Mouse (Mus musculus) ES-Bruce4 (cell line): Measurements from ENCODE around the gene BC005537. TPM values are rescaled to one million over a fixed set of nuclear protein-coding genes. Genes with fewer than 3 reads are reported as not detected.

Source experiments
- H3K27ac ChIP-seq: 2 replicates; pipeline ENCODE4 v1.5.1; 2012; ENCODE audit warnings: low read length, inconsistent platforms; ENCODE audit not compliant: insufficient read depth
- H3K27me3 ChIP-seq: 2 replicates; pipeline ENCODE4 v1.6.1; 2012; ENCODE audit warnings: mild to moderate bottlenecking, low read length, inconsistent platforms; ENCODE audit not compliant: control insufficient read depth, poor library complexity, insufficient read depth, severe bottlenecking
- H3K36me3 ChIP-seq: 2 replicates; pipeline ENCODE4 v1.6.1; 2012; ENCODE audit warnings: inconsistent platforms, mild to moderate bottlenecking, low read length, moderate library complexity; ENCODE audit not compliant: control insufficient read depth, poor library complexity, insufficient read depth, severe bottlenecking
- H3K4me1 ChIP-seq: one replicate; pipeline ENCODE4 v1.8.1; 2011; ENCODE audit warnings: low read length; ENCODE audit not compliant: control insufficient read depth, insufficient read depth
- H3K4me3 ChIP-seq: 2 replicates; pipeline ENCODE4 v1.5.1; 2011; ENCODE audit warnings: low read depth, mild to moderate bottlenecking, low read length
- H3K9ac ChIP-seq: 2 replicates; pipeline ENCODE4 v1.6.1; 2012; ENCODE audit warnings: low read depth, mild to moderate bottlenecking, inconsistent platforms; ENCODE audit not compliant: poor library complexity, severe bottlenecking
- H3K9me3 ChIP-seq: replicated peaks from 2 replicates; pipeline ENCODE4 v1.6.1; 2012; ENCODE audit warnings: mild to moderate bottlenecking, low read length, inconsistent platforms; ENCODE audit not compliant: control insufficient read depth, poor library complexity, insufficient read depth, severe bottlenecking
- CTCF ChIP-seq: IDR thresholded peaks from one replicate; pipeline ENCODE4 v1.8.1; 2011; ENCODE audit warnings: low read depth, low read length
- EP300 ChIP-seq: IDR thresholded peaks from 2 replicates; pipeline ENCODE4 v1.6.1; 2011; ENCODE audit warnings: low read depth, low read length; ENCODE audit not compliant: insufficient read depth
- POLR2A ChIP-seq: IDR thresholded peaks from one replicate; pipeline ENCODE4 v1.8.1; 2011; ENCODE audit warnings: low read length; ENCODE audit not compliant: insufficient read depth
- polyA plus RNA-seq: library from polyadenylated mRNA; stranded (reverse); fragments of >200 nt; gene quantifications from 2 replicates; pipeline ENCODE4 v1.2.4, GENCODE M21; 2011; ENCODE audit warnings: low read depth; ENCODE audit not compliant: missing spikeins, insufficient read depth, insufficient read length

BC005537 gene
- polyA plus RNA-seq, 1 experiment: 92.7 TPM

DNA sequence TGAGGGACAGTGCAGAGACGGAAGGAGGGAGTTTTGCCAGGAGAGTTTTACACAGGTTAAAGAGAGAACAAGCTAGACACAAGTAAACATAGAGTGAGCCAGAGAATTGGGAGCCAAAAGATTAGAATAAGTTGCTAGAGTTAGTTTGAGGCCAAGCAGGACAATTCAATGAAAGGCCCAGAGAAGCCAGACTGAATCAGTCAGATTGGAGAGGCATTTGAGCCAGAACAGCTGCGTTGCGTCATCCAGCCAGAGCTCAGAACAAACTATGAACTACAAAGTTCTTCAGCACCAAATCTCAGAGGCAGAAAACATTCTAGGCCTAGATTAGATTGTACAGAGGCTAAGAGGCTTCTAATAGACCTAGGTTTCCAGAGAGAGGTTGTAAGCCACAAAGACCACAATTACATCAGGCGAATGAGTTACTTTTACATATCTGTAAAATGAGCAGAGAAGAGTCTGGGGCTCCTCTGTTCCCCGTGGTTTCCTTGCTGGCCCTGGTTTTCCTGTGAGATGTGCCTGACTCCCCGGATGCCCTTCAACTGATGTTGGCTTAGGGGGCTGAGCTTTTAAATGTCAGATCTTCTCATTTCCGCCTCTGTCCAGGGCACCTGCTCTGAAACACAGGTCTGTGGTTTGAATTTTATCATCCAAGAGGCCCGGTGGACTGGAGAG, 22.6 kb upstream of the BC005537 start:
- Histone ChIP-seq H3K9me3 (no peaks in the 10 kb centered on the region), H3K36me3 (no peaks in the 10 kb centered on the region), H3K4me1 (no peaks in the 10 kb centered on the region), H3K27ac (no peak overlapping the region), H3K9ac (no peak overlapping the region), H3K4me3 (no peak overlapping the region), H3K27me3 (no peaks in the 10 kb centered on the region)
- TF ChIP-seq CTCF (no peak), POLR2A (no peak), EP300 (no peak)

- no peak overlapping the region for H3K27ac ChIP-seq
- H3K27me3 ChIP-seq: no peaks in the 10 kb centered on the region
- TF ChIP-seq CTCF: no peak
- no peak for TF ChIP-seq POLR2A
- no peaks in the 10 kb centered on the region for H3K4me1 ChIP-seq
- H3K4me3 ChIP-seq: no peak overlapping the region
- H3K9me3 ChIP-seq: no peaks in the 10 kb centered on the region; the same call in 1 of the 2 replicates
- no peak overlapping the region for H3K9ac ChIP-seq
- H3K36me3 ChIP-seq: no peaks in the 10 kb centered on the region
These were observed 19.5 kb upstream of the BC005537 start for GRCm38 (mm10) chr13:24781916-24782315.

- no peak overlapping the region for H3K4me3 ChIP-seq
- H3K27ac ChIP-seq: no peak overlapping the region
- no peaks in the 10 kb centered on the region; the same call in 1 of the 2 replicates for H3K9me3 ChIP-seq
- TF ChIP-seq EP300: no peak
- TF ChIP-seq POLR2A: no peak
- no peak for TF ChIP-seq CTCF
- no peaks in the 10 kb centered on the region for H3K4me1 ChIP-seq
- H3K36me3 ChIP-seq: no peaks in the 10 kb centered on the region
- no peaks in the 10 kb centered on the region for H3K27me3 ChIP-seq
- H3K9ac ChIP-seq: no peak overlapping the region
These were observed 15.4 kb upstream of the BC005537 start for GRCm38 (mm10) chr13:24786014-24786490.

DNA sequence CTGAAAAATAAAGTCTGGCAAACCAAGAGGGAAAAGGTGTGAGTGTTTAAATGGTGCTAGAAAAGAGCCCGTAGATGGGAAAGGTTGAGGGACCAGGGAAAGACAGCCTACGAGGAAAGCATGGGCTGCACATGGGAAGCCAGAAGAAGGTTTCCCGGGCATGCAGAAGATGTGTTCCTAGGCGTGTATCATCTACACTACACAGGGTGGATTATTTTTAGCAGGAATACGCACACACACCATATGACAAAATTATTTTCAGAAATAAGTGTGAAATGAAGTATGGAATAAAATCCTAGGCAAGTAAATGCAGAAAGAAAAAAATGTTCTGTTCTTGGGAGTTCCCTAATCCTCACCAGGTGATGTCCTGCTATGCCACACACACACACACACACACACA, 14.0 kb upstream of the BC005537 start:
- Histone ChIP-seq H3K9me3 (no peaks in the 10 kb centered on the region; the same call in 1 of the 2 replicates), H3K27ac (no peak overlapping the region), H3K4me1 (no peaks in the 10 kb centered on the region), H3K36me3 (no peaks in the 10 kb centered on the region), H3K27me3 (no peaks in the 10 kb centered on the region), H3K4me3 (no peak overlapping the region), H3K9ac (no peak overlapping the region)
- TF ChIP-seq POLR2A: no peak
- no peak for TF ChIP-seq EP300
- no peak for TF ChIP-seq CTCF

DNA sequence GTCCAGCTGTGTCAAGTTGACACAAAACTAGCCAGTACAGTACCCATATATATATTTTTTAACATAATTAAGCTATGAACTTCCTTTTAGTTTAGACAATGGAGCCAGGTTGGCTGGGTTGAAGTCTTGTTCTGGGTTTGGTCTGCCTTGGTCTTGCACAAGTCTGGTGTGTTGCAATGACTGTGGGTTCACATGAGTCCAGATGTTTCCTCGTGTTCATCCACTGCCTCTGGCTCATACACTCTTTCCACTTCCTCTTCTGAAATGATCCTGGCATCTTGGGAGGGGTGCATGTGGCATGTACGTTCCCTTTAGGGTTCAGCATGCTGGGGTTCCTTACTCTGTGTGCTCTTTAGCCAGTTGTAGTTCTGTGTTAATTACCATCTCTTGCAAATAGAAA, 10.1 kb upstream of the BC005537 start:
- TF ChIP-seq POLR2A: no peak
- no peak for TF ChIP-seq EP300
- Histone ChIP-seq H3K4me1 (no peaks in the 10 kb centered on the region), H3K4me3 (no peak overlapping the region), H3K9me3 (no peaks in the 10 kb centered on the region), H3K27me3 (no peaks in the 10 kb centered on the region), H3K9ac (no peak overlapping the region), H3K36me3 (no peaks in the 10 kb centered on the region), H3K27ac (no peak overlapping the region)

DNA sequence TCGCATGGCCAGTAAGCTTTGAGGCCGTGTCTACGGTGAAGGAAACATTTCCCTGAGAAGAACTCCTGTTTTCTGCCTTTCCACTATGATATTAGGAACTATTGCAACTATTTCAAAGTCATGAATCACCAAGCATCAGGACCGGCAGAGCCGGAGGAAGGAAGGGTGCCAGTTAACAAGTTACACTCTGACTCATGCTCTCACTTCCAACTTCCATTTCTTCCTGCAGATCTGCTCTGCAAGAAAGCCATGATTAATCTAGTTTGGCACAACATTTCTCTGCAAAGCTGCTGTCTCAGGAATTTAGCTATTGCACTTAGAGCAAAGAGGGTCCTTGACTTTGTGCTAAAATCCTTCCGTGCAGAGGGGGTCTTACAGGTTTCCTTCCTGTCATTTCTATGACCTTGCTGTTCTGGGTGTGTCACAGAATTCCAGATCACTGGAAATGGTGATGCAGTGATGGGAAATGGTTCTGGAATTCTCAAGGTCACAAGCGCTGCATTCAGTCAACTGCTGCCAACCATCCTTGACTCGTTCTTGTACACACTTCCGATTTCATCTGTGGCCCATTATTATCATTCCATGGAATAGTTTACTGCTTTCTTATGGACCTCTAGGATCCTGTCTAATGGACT, 8.9 kb upstream of the BC005537 start:
- H3K9me3 ChIP-seq: no peaks in the 10 kb centered on the region
- no peak overlapping the region for H3K4me3 ChIP-seq
- no peak overlapping the region for H3K9ac ChIP-seq
- H3K27me3 ChIP-seq: no peaks in the 10 kb centered on the region
- H3K4me1 ChIP-seq: no peaks in the 10 kb centered on the region
- TF ChIP-seq CTCF (no peak), POLR2A (no peak), EP300 (no peak)
- H3K36me3 ChIP-seq: no peaks in the 10 kb centered on the region
- no peak overlapping the region for H3K27ac ChIP-seq
